Mouse (Mus musculus) frontal cortex, postnatal 36 days (tissue): ENCODE results near the gene Ccdc73.
A peak's percentile ranks its signal among the peaks of the same experiment; 100 is the strongest.
"Not testable (repeated sequence)": the region's sequence is repeated elsewhere in the genome, so short reads cannot be mapped to it uniquely, and the experiment has no call there.

Source experiments
- DNase-seq, 2 experiments: peaks; one replicate each; pipeline ENCODE4 v3.0.0; 2022; ENCODE audit warnings: low spot score in 2 of 2

Ccdc73 gene

DNA sequence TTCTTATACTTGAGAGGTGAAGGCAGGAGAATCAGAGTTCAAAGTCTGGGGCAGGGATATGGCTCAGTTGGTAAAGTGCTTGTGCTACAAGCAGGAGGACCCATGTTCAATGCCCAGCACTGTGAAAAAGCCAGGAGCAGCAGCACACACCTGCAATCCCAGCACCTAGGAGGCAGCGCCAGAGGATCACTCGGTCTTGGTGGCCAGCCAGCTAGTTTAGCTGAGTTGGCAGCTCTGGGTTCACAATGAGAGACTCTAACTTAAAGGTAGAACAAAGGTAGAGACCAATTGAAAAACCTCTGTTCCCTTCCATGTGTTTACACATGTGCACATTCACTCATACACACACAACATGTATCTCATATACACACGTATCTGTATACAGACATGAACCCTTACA is 1.5 kb downstream of the Ccdc73 start:
- no peak for DNase-seq

DNA sequence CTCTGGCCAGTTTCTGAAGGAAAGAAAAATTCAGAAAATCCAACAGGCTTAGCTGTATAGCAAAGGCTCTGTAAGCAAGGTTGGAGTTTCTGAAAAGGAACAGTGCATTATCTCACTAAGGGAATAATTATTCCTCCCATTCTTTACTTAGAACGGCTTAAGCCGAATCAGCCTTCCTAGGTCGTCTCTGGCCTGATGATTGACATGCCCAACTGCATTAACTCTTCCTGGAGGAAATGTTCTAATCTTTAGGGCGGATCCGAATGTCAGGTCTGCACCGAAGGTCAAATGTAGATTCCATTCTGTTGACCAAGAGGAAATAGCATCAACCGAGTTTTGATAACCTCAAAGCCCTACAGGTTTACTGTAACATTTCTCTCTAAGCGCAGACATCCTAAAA is 11.2 kb downstream of the Ccdc73 start:
- no peak for DNase-seq

DNA sequence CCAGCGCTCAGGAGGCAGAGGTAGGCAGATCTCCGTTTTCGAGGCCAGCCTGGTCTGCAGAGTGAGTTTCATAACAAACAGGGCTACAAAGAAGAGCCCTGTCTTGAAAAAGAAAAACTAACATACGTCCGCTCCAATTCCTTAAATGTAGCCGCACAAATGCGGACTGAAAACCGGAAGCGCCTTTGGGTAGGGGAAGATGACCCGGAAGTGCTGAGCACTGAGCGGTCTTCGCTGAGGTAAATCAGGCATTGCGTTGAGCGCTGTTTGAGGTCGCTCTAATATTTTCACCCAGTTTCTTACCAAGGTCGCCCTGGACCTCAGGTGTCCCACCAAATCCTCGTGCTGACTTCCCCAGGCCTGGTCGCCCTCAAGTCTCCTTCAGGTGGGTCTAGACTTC is 18.5 kb downstream of the Ccdc73 start:
- no peak for DNase-seq

DNA sequence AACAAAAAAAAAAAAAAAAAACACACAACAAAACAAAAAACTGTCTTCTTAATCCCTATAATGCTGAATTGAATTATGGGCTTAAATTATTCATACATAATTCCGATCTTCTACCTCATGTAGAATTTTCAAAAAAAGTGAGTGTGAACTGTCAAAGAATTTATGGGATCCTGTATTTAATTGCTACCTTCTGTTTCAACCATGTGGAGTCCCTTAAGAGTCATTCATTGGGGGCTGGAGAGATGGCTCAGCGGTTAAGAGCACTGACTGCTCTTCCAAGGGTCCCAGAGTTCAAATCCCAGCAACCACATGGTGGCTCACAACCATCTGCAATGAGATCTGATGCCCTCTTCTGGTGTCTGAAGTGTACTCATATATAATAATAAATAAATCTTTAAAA is 19.7 kb downstream of the Ccdc73 start:
- DNase-seq, result not testable (repeated sequence)

DNA sequence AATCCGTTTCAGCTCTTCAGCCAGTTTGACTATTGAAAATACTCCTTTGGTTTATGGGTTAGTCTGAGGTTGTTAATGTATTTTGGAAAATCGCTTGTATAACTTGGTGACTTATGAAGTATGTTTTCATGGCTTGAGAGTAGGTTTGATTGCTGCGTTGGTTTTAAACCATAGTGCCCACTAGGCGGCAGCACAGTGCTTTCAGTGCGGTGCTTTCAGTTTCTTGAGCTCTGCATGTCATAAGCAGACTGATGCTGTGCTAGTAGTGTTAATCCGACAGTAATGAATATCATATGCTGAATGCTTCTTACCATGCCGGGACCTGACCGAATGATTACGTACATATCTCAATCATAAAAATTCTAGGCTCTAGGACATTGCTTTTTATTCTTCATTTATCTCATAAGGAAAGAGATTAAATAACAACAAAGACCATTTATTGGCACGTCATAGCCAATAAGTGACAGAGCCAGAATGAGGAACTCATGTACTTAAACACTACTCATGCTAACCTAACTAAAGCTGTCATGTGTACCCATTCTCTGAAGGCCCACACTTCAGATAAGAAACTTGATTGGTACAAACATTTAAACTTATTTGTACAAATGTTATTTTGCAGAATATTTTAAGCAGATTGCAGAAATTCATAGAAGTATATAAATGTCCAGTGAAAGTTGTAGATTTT is 20.4 kb downstream of the Ccdc73 start:
- peak; percentile 80 to 88 for DNase-seq

DNA sequence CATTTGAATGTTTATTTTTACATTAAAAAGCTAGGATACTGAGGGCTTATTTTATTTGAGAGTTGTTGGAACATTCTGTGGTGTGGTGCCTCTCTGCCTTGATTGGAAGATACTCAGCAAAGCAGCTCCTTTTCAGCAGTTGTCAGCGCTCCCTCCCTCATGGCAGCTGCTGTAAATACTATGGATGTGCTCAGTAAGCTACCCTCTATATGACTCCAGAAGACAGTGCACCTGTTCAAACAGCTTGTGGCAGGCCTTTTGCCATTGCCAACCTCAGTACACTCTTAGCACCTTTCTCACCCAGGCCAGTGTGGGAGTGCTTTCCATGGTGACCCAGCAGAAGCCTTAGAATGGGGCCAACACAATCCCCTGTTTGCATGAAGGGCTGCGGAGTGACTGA is 32.4 kb downstream of the Ccdc73 start:
- DNase-seq, result no peak

DNA sequence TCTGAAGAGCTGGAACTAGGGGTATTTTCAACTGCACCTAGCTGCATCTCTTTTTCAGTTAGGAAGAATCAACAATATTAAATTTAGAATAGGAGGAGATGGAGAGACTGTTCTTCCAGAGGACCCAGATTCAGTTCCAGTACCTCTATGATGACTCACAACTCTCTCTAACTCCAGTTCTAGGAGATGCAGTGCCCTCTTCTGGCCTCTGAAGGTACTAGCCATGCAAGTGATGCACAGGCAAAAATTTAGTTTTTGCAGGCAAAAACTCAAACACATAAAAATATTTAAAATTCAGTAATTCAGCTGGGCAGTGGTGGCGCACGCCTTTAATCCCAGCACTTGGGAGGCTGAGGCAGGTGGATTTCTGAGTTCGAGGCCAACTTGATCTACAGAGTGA is 48.1 kb downstream of the Ccdc73 start:
- DNase-seq, result no peak

DNA sequence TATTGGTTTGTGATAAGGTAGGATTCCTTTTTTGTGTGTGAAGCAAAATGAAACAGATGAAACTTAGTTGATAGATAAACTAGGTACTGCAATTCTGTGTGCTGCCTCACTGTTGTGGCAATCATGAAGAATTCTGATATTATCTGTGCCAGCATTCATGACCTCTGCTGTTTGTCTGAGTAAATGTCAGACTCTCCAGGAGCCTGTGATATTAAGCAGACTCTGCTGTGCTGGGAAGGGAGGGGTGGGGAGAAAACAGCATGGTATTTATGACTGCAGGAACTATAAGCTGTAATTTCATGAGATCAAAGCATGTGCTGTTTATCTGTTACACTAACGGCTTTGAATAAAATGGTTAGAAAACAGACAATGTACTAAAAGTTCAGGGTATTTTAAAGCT is 96.9 kb downstream of the Ccdc73 start:
- DNase-seq, result no peak

DNA sequence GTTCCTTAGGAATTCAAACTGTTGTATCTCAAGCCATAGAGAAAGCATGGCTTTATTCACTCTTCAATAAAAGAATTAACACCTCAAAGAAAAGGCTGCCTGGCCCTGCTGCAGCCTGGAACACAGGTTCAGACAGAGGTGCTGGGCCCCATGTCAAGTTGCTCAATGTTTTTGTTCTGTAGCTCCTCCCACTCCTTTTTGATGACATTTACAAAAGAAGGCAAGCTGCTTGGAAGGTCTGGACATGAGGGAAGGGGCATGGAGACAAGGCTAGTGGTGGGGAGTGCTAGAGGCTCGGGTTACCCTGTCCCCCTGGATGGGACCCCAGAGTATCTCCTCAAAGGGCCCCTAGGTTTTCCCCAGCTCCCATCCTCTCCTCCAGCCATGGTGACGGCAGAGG is 114.1 kb downstream of the Ccdc73 start:
- DNase-seq, result no peak

DNA sequence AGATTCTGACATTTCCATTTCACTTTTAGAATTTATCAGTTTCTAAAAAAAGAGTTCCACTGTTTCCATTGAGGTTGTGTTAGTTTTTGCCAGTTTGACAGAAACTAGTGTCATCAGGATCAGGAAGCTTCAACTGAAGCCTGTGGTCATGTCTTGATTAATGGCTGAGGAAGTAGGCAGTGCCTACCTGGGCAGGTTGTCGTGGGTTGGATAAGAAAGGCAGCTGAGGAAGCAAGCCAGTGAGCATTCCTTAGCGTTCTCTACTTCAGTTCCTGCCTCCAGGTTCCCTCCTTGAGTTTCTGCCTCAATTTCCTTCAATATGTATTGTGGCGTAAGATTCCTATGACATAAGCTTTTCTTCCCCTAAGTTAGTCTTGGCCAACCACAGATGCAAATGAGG is 118.2 kb downstream of the Ccdc73 start:
- DNase-seq, result no peak

DNA sequence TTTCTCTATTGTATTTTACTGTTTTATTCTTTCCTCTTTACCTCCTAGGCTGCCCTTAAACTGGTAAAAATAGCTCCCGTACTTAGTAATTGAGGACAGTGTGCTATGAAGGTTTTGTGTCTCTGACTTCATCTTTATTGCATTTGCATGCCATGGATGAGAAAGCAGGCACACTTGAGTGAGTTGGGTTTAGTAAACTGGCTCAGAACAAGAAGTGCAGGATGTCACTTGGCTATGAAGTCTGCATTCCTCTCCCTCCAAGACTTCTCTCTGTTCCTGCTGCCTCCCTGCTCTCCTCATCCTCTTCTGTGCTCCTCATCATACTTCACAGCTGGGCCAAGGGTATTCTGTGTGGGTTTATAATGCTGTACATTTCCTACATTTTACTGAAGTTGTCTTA is 121.4 kb downstream of the Ccdc73 start:
- DNase-seq, result no peak

DNA sequence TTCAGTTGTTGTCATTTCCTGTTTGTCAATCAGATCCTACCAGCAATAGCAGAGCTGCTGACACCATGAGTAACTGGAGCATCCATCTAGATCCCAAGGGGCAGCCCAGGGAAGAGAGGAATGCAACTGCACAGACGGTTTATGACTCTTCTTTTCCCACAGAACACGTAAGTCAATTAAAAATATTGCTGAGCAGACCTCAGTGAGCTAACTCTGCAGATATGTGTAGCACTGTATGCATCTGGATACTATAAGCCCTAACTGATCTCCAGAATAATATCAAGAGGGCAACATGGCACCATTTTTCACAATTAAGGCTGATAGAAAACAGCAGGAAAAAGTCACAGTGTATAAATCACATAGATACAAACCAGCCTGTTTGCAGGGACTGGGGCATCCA is 126.8 kb downstream of the Ccdc73 start:
- DNase-seq, result no peak

DNA sequence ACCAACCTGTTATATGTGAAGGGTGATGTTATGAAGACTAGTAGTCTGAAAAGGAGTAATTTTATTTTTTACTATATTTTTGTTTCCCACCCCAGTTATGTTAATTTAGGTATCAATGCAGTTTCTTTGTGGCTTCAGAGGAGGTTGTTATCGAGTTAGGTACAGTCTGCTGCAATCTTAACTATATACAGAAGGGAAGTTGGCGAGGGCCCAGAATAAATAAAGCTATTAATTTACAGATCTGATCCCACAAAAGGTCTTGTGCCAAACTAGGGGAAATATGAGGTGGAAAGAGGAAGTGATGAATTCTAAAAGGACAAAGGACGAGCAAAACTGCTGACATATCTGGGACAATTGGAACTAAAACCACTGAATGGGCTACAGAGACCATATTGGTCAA is 128.6 kb downstream of the Ccdc73 start:
- no peak for DNase-seq

DNA sequence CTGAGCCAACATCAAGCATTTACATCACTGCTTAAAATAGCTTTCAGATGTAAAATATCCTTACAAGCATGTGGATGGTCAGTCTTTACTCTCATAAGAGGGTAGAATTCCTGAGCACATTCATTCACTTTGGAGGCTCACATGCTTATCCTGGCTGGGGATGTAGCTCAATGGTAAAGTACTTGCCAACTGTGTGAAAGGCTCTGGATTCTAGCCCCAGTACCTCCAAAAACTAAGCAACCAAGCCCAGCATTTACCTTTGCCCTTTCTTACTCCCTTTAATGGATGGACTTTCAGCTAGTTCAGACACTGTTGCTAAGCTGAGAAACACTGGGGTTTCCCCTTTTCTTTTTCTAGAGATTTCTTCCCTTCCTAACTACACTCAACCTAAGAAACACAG is 139.6 kb downstream of the Ccdc73 start:
- no peak for DNase-seq

DNA sequence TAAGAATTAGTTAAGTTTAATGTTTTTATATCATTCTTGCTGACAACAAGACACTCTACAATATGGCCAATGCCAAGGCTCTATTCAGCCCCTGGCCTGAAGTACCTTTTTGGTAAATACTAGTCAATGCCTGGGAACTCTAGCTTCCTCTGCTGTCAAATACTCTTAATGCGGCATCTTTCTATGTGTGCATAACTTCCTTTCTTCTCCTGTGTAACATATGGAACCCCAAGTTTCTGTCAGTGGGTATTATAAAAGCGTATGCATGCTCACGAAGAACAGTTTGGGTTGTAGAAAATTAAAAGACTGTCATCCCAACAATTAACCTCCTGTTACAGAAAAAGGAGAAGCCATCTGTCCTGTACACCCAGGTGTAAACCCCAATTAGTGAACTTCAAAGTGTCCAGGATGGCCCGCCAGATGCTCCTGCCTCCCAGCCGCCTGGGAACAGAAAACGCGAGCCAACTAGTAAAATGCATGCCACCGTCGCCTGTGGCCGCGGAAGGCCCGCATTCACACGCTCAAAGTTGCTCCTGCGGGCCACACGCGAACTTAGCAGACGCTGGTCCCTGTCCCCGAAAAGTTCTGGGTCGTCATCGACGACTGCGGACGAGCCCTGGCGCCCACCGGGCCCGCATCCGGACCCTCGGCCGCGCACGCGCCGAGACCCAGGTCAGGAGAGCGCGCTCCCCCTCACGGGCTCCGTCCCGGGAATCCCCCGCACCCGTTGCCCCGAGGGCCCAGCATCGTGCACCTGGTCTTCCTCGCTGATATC is 148.8 kb downstream of the Ccdc73 start:
- DNase-seq, result no peak

DNA sequence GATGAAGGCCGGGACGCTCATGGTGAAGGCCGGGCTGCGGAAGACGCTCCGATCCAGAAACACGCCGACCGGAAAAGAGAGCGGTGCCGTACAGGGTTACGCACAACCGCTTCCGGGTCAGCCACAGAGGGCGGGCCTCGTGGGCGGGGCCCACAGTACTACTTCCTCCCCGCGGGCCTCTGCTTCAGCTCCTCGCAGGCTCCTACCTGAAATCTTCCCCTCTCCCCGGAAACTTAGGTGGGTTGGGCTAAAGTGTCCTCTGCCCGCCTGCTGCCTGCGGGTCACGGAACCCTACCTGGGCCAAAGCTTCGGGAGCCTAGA is 149.3 kb downstream of the Ccdc73 start, which contains the start of gene Eif3m:
Gene Eif3m (minus strand): TSS at position 114 of the 321 bp plus-strand sequence.
- peak; percentile 92 to 97 for DNase-seq

DNA sequence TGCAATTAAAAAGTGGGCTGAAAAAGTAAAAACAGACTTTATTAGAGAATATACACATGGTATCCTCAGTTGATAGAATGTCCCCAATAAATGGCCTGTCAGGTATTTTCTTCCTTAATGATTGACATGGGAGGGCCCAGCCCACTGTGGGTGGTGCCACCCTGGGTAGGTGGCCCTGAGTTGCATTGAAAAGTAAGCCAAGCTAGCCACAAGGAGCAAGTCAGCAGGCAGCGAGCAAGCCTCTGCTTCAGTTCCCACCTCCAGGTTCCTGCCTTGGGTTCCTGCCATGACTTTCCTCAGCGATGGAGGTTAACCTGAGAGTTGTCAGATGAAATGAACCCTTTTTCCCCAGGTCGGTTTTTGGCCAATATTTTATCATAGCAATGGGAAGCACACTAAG is 150.2 kb downstream of the Ccdc73 start:
- DNase-seq, result no peak

DNA sequence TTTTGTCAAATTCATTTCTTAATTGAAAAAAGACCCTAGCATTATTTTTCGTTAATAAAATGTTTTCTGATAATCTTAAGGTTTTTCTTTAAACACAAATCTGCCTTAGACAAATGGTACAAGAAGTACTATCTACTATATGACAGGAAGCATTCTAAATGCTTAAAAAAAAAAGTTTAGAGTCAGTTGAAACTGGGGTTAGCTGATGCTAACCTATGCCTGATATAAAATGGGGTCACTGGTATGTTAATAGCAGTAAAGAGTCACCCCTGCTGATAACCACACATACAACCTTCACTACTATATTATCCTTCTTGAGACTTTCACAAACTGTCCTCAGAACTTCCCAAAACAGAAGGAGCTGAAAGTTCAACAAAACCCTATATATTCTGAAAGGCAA is 151.9 kb downstream of the Ccdc73 start:
- no peak for DNase-seq

DNA sequence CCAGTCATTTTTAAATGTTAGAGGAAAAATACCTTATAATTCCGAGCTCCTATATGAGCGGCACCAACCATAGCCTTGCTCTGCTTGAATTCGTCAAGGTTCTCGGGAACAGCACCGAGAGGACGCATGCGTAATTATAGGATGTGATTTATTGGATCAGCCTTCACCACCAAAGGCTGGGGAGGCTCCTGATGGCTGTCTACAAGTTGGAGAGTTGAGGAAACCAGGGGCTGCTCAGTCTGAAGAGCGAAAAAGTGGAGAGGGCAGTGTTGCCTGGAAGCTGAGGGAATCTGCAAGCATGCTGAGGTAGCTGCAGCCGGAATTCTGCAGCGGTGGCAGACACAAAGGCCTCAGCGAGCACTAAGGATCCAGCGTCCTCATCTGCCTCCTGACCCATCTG is 153.7 kb downstream of the Ccdc73 start:
- no peak for DNase-seq

DNA sequence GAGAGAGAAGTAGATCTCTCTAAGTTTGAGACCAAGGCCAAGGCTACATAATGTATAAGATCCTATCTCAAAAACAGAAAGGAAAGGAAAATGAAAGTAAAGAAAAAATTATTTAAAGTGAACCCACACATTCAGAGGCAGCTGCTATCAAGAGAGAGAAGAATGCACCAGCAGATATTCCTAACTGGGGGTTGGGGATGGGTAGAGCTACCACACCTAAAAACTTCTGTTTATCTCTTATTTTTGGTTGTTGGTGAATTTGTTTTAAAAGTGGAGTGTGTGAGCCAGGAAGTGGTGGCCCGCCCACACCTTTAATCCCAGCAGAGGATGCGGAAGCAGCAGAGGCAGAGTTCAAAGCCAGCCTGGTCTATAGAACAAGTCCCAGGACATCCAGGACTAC is 154.2 kb downstream of the Ccdc73 start:
- DNase-seq, result no peak

DNA sequence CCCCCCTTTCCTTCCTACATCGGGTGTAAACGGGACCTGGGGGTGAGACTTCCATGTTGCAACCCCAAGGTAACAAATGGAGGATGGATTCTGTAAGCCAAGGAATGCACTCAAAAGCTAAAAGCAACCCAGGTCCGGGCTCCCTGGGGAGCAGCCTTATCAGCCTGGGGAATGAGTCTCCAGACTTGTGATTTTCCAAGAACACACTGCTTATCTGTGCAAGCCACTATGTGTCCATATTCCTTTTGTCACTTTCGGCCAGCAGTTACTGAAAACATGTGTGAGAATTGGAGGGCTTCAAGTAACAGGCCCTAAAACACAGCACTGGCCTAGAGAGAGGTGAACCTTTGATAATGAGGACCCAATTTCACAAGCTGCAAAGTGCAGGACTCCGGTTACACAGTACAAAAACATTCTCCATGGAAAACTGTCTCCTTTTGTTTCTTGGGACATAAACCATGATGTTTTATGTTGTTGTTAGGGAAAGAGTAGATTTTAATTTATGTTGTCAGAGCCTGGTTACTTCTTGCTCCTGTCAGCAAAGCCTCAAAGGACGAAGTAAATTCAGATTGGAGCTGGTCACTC is 155.5 kb downstream of the Ccdc73 start:
- DNase-seq, result no peak

DNA sequence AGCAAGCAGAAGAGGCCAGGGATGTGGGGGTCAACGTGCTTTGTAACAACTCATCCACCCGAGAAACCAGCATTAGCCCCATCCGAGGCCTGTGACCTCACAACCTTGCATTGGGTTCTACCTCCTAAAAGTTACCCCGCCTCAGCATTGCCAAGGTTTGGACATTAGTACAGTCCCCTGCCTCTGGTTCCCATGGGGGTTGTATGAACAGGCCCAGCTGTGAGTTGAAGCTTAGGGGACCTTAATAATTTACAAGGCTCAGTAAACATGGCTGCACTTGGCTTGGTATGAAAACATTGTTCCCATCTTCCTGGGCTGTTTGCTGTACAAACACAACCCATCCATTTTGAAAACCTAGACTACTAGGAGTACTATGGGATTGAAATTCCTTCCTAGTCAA is 156.2 kb downstream of the Ccdc73 start:
- DNase-seq, result no peak

DNA sequence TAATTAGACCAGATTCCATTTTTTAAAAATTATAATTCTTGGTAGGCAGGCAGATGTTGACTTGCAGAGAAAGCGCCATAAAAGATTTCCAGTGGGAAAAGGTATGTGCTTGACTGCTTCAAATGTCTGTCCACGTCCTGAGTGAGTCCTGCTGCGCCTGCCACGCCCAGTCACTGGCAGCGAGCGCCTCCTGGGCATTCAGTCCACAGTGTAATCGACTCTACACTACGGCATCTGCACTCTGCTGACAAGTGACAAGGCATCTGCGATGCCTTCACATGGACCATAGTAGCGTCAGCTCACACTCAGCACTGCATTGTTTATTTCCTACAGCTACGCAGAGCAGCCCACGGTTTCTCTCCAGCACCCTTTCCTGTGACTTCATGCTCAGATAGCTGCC is 158.0 kb downstream of the Ccdc73 start:
- not testable (repeated sequence) for DNase-seq
